Mouse (Mus musculus): ENCODE measurements around the gene Faap100. TPM values are rescaled to one million over a fixed set of nuclear protein-coding genes. Genes with fewer than 3 reads are reported as not detected.
A peak's percentile ranks its signal among the peaks of the same experiment; 100 is the strongest.

Faap100 gene
- polyA plus RNA-seq, 1 experiment from 2014 or later: 8.7 TPM

DNA sequence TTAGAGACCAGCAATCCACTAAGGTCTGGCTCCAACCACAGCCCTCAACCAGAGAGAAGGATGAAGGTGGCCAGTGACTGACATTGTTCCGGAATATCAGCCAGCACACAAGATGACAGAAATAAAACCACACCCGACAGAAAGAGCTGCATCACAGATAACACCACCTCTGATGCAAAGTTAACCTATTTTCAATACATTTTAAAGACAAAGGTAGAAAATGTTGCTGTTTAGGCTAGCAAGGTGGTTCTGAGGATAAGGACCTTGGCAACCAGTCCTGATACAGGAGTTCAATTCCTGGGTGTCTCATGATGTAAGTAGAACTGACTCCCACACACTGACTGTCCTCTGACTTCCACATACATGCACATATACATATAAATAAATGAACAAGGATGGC lies 20.8 kb upstream of the Faap100 start:
- ATAC-seq (ENCODE audit: low read depth): peak; percentile 77
- WGBS (ENCODE audit: insufficient replicate concordance): 23% methylated on average over 2 of the region's 2 CpGs
- H3K9ac ChIP-seq: 0 out of 2 replicates have a peak overlapping the region, but pooled peaks have one; percentile 3
- H3K27ac ChIP-seq: peak overlapping the region; percentile 68
- no peak for DNase-seq
- H3K4me2 ChIP-seq: peak overlapping the region; percentile 5; the same call in 1 of the 2 replicates
- H3K4me1 ChIP-seq (replicated peaks): peaks cover 31% of the 10 kb centered on the region
- H3K4me3 ChIP-seq (replicated peaks): no peak overlapping the region
- H3K9me3 ChIP-seq (replicated peaks): no peaks in the 10 kb centered on the region
- peaks cover 95% of the 10 kb centered on the region for H3K36me3 ChIP-seq
- no peaks in the 10 kb centered on the region for H3K27me3 ChIP-seq

DNA sequence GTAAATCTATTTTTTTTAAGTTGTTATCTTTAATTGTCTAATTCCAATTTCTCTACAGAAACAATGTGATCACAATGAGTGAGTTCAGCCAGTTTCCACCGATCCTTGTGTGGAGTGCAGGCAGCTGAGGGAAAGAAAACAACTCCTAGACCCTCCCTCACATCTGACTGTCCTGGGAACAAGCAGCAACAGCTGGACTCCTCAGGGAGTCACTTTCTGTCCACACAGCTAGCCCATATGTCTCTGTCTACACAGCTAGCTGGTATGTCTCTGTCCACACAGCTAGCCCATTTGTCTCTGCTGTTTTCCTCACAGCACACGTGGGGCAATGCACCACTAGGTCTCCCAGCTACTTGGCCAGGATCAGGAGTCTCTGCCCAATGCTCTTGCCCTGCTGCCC lies 19.0 kb upstream of the Faap100 start:
- H3K27me3 ChIP-seq: no peaks in the 10 kb centered on the region
- ATAC-seq (ENCODE audit: low read depth): no peak
- no peak for DNase-seq
- no peak overlapping the region for H3K27ac ChIP-seq
- H3K4me3 ChIP-seq (replicated peaks): no peak overlapping the region
- H3K9ac ChIP-seq: no peak overlapping the region
- H3K4me2 ChIP-seq: no peak overlapping the region
- H3K36me3 ChIP-seq: peaks cover 95% of the 10 kb centered on the region
- no peaks in the 10 kb centered on the region for H3K9me3 ChIP-seq (replicated peaks)
- peaks cover 31% of the 10 kb centered on the region for H3K4me1 ChIP-seq (replicated peaks)
- WGBS (ENCODE audit: insufficient replicate concordance): 87% methylated on average over 2 of the region's 2 CpGs

DNA sequence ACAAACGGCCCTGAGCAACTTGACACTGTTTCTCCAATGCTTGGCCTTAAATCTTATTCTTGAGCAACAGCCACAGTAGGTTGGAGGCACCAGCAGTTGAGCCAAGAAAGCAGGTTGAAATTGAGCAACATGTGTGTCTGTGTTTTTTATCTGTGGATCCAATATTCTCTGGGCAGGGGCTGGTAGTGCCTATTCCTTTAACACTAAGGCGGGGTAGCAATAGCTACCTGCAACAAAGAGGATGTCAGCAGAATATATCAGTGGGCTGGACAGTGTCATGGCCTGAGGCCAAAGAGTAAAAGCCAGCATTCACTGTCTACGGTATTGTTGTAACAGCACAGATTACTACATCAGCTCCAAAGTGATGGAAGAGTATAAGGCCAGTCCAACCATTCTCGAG lies 17.1 kb upstream of the Faap100 start:
- no peaks in the 10 kb centered on the region for H3K9me3 ChIP-seq (replicated peaks)
- no peaks in the 10 kb centered on the region for H3K27me3 ChIP-seq
- peaks cover 29% of the 10 kb centered on the region for H3K4me1 ChIP-seq (replicated peaks)
- H3K4me2 ChIP-seq: no peak overlapping the region
- H3K27ac ChIP-seq: no peak overlapping the region
- WGBS (ENCODE audit: insufficient replicate concordance): 78% methylated on average over 4 of the region's 4 CpGs
- no peak overlapping the region for H3K4me3 ChIP-seq (replicated peaks)
- H3K36me3 ChIP-seq: peaks cover 89% of the 10 kb centered on the region
- ATAC-seq (ENCODE audit: low read depth) (no peak), DNase-seq (no peak)
- H3K9ac ChIP-seq: no peak overlapping the region

DNA sequence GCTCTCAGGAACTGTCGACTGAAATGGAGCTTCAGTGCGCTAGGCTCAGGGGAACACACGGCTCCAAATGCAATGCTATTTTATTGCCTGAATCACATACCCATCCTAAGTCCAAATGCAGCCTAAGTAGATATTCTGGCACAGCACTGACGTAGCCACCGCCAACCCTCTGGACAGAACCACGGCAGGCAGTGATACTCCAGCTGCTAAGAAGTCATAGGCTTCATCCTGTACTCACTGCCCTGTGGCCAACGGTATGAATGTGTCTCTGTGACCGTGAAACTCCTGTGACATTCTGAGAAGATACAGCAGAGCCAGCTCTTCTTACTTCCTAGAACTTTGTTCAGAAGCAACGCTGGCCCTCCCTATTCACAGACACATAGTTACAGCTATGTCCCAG lies 10.0 kb upstream of the Faap100 start:
- Histone ChIP-seq H3K4me2 (no peak overlapping the region), H3K9me3 (replicated peaks) (no peaks in the 10 kb centered on the region), H3K36me3 (peaks cover 85% of the 10 kb centered on the region), H3K9ac (no peak overlapping the region), H3K27ac (no peak overlapping the region), H3K4me3 (replicated peaks) (no peak overlapping the region), H3K27me3 (no peaks in the 10 kb centered on the region), H3K4me1 (replicated peaks) (peaks cover 5% of the 10 kb centered on the region)
- 92% methylated on average over 9 of the region's 9 CpGs for WGBS (ENCODE audit: insufficient replicate concordance)
- DNase-seq: no peak
- ATAC-seq (ENCODE audit: low read depth): no peak

DNA sequence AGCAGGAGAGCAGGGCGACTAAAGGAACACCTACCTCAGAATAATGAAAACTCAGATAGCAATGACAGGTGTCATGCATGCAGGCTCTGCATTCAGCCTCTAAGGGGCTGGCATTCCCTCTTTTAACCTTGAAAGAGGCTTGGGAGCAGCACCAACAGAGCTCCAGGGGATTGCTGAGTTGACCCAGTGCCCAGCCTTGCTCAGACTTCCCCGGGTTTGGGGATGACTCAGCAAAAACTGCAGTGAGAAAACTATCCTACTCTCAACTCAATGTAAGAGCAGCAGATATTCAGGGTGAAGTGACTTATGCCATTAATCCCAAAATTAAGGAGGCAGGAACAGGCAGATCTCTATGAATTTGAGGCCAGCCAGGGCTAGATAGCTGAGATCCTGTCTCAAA lies 8.6 kb upstream of the Faap100 start:
- Histone ChIP-seq H3K27ac (no peak overlapping the region), H3K9me3 (replicated peaks) (no peaks in the 10 kb centered on the region), H3K4me2 (no peak overlapping the region), H3K36me3 (peaks cover 85% of the 10 kb centered on the region), H3K4me3 (replicated peaks) (no peak overlapping the region), H3K4me1 (replicated peaks) (peaks cover 8% of the 10 kb centered on the region), H3K27me3 (no peaks in the 10 kb centered on the region), H3K9ac (no peak overlapping the region)
- no peak for ATAC-seq (ENCODE audit: low read depth)
- 48% methylated on average over 2 of the region's 2 CpGs for WGBS (ENCODE audit: insufficient replicate concordance)
- no peak for DNase-seq

DNA sequence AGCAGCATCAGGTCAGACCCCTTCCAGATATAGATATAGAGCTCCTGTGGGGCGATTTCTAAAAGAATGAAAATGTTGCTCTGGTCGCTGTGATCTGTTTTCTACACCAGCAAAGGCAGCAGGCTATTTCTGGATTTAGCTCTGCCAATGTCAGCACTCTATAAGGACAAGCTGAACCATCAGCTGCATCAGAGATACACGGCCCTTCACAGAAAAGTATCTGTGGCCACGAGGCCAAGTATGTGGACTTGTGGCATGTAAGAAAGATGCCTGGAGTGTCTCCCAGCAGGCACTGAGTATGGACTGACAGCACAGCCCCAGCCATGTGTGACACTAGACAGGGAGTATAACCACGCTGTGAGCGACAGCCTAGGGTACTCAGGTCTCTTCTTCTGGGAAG lies 8.1 kb upstream of the Faap100 start:
- 91% methylated on average over 6 of the region's 6 CpGs for WGBS (ENCODE audit: insufficient replicate concordance)
- H3K9ac ChIP-seq: no peak overlapping the region
- no peak overlapping the region; the same call in 1 of the 2 replicates for H3K27ac ChIP-seq
- H3K4me1 ChIP-seq (replicated peaks): peaks cover 10% of the 10 kb centered on the region
- no peaks in the 10 kb centered on the region for H3K27me3 ChIP-seq
- peaks cover 85% of the 10 kb centered on the region for H3K36me3 ChIP-seq
- DNase-seq: no peak
- no peak for ATAC-seq (ENCODE audit: low read depth)
- H3K4me3 ChIP-seq (replicated peaks): no peak overlapping the region
- H3K9me3 ChIP-seq (replicated peaks): no peaks in the 10 kb centered on the region
- no peak overlapping the region for H3K4me2 ChIP-seq

DNA sequence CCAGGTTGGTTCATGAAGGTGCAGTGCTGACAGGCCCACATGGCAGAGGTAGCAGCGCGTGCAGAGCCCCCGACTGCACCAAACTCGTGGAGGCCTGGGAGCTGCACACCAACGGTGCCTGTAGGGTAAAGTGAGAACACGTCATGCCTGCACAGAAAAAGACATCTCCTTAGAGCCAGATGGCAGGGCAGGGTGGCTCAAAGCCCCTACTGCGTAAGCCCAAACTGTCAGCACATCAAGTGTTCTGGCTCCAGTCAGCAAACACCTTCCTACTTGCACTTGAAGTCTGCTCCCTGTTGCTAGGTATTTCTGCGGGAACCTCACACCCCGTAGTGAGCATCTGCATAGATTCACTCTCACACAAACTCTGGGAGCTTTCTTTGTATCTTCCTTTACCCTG lies 3.9 kb upstream of the Faap100 start:
- peaks cover 26% of the 10 kb centered on the region for H3K4me1 ChIP-seq (replicated peaks)
- no peaks in the 10 kb centered on the region for H3K27me3 ChIP-seq
- 86% methylated on average over 9 of the region's 9 CpGs for WGBS (ENCODE audit: insufficient replicate concordance)
- DNase-seq (no peak), ATAC-seq (ENCODE audit: low read depth) (no peak)
- H3K36me3 ChIP-seq: peaks cover 76% of the 10 kb centered on the region
- H3K9ac ChIP-seq: no peak overlapping the region
- no peak overlapping the region for H3K27ac ChIP-seq
- no peak overlapping the region for H3K4me2 ChIP-seq
- no peaks in the 10 kb centered on the region for H3K9me3 ChIP-seq (replicated peaks)
- no peak overlapping the region for H3K4me3 ChIP-seq (replicated peaks)

DNA sequence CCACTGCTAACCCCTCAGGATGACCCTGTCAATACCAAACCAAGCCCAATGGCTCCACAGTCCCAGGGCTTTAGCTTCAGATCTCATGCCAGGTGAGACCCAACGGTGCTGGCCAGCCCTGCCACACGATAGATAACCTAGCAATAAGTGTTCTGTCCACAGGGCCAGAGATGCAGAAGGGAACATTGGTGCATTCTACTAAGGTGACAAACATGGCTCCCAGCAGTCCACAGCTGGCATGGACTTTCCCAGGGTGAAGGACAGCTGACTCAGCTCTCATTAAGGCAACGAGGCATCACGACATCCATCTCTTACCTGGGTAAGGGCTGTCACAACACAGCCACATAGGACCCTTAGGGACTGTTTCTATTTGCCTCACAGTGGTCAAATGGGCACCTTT lies 2.6 kb upstream of the Faap100 start:
- no peaks in the 10 kb centered on the region for H3K9me3 ChIP-seq (replicated peaks)
- no peak for DNase-seq
- no peak overlapping the region for H3K4me2 ChIP-seq
- H3K9ac ChIP-seq: no peak overlapping the region
- peaks cover 30% of the 10 kb centered on the region for H3K4me1 ChIP-seq (replicated peaks)
- ATAC-seq (ENCODE audit: low read depth): no peak
- WGBS (ENCODE audit: insufficient replicate concordance): 89% methylated on average over 4 of the region's 4 CpGs
- peaks cover 74% of the 10 kb centered on the region for H3K36me3 ChIP-seq
- H3K27me3 ChIP-seq: no peaks in the 10 kb centered on the region
- H3K27ac ChIP-seq: no peak overlapping the region
- H3K4me3 ChIP-seq (replicated peaks): no peak overlapping the region

DNA sequence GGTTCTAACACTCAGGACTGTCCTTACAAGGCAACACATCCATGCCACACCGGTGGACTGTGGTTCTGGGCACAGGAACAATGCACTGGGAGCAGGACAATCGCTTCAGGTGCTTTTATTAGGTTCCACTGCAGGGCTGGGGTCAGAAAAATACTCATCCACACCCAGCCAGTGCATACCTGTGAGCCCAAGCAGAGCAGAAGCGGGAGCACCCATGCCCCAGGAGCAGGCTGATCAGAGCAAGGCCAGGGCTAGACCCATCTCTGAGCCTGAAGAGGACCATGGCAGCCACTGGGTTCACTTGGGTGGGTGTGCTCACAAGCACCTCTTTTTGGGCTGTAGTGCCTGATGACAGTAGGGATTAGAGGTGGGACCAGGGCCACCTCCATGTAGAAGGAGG lies 1.7 kb upstream of the Faap100 start:
- Histone ChIP-seq H3K4me3 (replicated peaks) (no peak overlapping the region), H3K4me2 (no peak overlapping the region), H3K27me3 (no peaks in the 10 kb centered on the region), H3K36me3 (peaks cover 71% of the 10 kb centered on the region), H3K9ac (no peak overlapping the region), H3K4me1 (replicated peaks) (peaks cover 30% of the 10 kb centered on the region), H3K9me3 (replicated peaks) (no peaks in the 10 kb centered on the region), H3K27ac (no peak overlapping the region)
- no peak for DNase-seq
- no peak for ATAC-seq (ENCODE audit: low read depth)
- WGBS (ENCODE audit: insufficient replicate concordance): 78% methylated on average over 3 of the region's 3 CpGs

DNA sequence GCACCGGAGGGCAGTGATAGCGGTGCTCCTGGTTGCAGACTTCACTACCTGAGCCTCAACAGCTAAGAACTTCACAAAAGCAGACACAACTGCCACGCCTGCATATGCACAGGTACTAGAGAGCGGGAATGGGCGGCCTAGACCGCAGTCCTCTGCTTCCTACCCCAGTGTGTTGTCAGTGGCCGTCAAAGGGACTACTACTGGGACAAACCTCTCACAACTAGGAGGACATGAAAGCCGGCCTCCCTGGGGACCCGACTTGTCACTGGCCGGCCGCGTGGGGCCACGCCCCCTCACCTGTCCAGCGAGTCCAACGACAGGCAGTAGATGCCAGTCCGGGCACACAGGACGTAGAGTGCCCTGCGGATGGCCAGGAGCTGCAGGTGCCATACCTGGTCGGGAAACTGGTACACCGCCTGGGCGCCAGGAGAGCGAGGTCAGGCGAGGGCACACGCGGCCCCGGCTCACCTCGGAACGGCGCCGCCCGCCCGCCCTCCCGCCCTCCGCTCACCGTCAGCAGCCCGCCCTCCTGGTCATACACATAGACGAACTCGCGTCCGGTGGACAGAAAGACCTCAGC lies 443 bp downstream of the Faap100 start:
- Histone ChIP-seq H3K4me2 (peak overlapping the region; percentile 100), H3K4me3 (replicated peaks) (peak overlapping the region; percentile 76), H3K36me3 (peaks cover 70% of the 10 kb centered on the region), H3K4me1 (replicated peaks) (peaks cover 30% of the 10 kb centered on the region), H3K9ac (peak overlapping the region; percentile 77), H3K27me3 (no peaks in the 10 kb centered on the region), H3K9me3 (replicated peaks) (no peaks in the 10 kb centered on the region), H3K27ac (no peak overlapping the region)
- ATAC-seq (ENCODE audit: low read depth) (peak; percentile 62), DNase-seq (peak; percentile 47)
- 3% methylated on average over 40 of the region's 40 CpGs for WGBS (ENCODE audit: insufficient replicate concordance)

DNA sequence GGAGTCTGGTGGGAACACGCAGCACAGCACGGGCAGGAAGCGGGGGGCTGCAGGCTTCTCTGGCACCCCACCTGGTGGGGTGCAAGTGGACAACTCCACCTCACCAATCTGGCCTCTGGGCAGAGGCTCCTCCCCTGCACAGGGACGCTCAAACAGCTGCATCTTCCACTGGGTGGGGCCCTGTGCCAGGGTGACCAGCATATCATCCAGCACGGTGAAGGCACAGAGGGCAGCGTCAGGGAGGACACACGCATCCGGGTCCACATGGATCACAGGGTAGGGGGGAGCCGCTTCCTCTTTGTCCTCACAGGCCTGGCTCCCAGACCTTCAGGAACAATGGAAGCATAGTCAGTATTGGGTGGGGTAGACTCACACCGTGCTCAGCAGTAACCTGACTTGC lies 1.2 kb downstream of the Faap100 start:
- Histone ChIP-seq H3K36me3 (peaks cover 70% of the 10 kb centered on the region), H3K4me1 (replicated peaks) (peaks cover 29% of the 10 kb centered on the region), H3K27me3 (no peaks in the 10 kb centered on the region), H3K9ac (peak overlapping the region; percentile 77), H3K9me3 (replicated peaks) (no peaks in the 10 kb centered on the region), H3K27ac (no peak overlapping the region), H3K4me2 (peak overlapping the region; percentile 100), H3K4me3 (replicated peaks) (peak overlapping the region; percentile 76)
- DNase-seq (no peak), ATAC-seq (ENCODE audit: low read depth) (no peak)
- WGBS (ENCODE audit: insufficient replicate concordance): 62% methylated on average over 10 of the region's 10 CpGs

All from liver, embryonic 13.5 days (tissue).